Mouse (Mus musculus) heart, embryonic 11.5 days (tissue): ENCODE measurements at regions not wholly inside any gene's neighbourhood (a gene's known extent, or its start where the extent isn't known, plus 50 kb on each side); places are given as distances from the start of the nearest gene placed in this dataset.

Source experiments
- ATAC-seq: fragments of 200-750 bp; cut with Nextera tagmentation; replicated peaks from 2 replicates; pipeline ENCODE4 v1.8.0; 2017; ENCODE audit warnings: moderate library complexity; ENCODE audit not compliant: insufficient number of reproducible peaks, low FRiP score, low TSS enrichment
- H3K27ac ChIP-seq: fragments of 300-500 bp; sonication (generic); 2 replicates; pipeline ENCODE4 v1.5.1; 2014; ENCODE audit warnings: mild to moderate bottlenecking, low read depth, low read length
- H3K27me3 ChIP-seq: fragments of 300-500 bp; sonication (generic); 2 replicates; pipeline ENCODE4 v1.6.1; 2014; ENCODE audit warnings: mild to moderate bottlenecking, low read length, mixed read lengths; ENCODE audit not compliant: control insufficient read depth, insufficient read depth
- H3K36me3 ChIP-seq: fragments of 300-500 bp; sonication (generic); 2 replicates; pipeline ENCODE4 v1.6.1; 2014; ENCODE audit warnings: mild to moderate bottlenecking, low read length, moderate library complexity, mixed read lengths; ENCODE audit not compliant: control insufficient read depth, insufficient read depth
- H3K4me1 ChIP-seq: fragments of 300-500 bp; sonication (generic); 2 replicates; pipeline ENCODE4 v1.6.1; 2014; ENCODE audit warnings: low read length; ENCODE audit not compliant: control insufficient read depth, insufficient read depth
- H3K4me2 ChIP-seq: fragments of 300-500 bp; sonication (generic); 2 replicates; pipeline ENCODE4 v1.6.1; 2014; ENCODE audit warnings: mild to moderate bottlenecking, moderate library complexity
- H3K4me3 ChIP-seq: fragments of 300-500 bp; sonication (generic); 2 replicates; pipeline ENCODE4 v1.5.1; 2014; ENCODE audit warnings: low read depth, low read length
- H3K9ac ChIP-seq: fragments of 300-500 bp; sonication (generic); 2 replicates; pipeline ENCODE4 v1.6.1; 2014; ENCODE audit warnings: mild to moderate bottlenecking, low read depth, low read length, moderate library complexity
- H3K9me3 ChIP-seq: fragments of 300-500 bp; sonication (generic); replicated peaks from 2 replicates; pipeline ENCODE4 v1.6.1; 2016; ENCODE audit warnings: low read length; ENCODE audit not compliant: control insufficient read depth
- WGBS: fragments of 180-500 bp; shearing (Covaris S2); extraction: QIAGEN DNeasy Blood & Tissue Kit; methylation state at CpG from one replicate; pipeline ENCODE4 v1.1.7; 2014; ENCODE audit not compliant: insufficient replicate concordance; 5-methylcytosine and 5-hydroxymethylcytosine counted together

DNA sequence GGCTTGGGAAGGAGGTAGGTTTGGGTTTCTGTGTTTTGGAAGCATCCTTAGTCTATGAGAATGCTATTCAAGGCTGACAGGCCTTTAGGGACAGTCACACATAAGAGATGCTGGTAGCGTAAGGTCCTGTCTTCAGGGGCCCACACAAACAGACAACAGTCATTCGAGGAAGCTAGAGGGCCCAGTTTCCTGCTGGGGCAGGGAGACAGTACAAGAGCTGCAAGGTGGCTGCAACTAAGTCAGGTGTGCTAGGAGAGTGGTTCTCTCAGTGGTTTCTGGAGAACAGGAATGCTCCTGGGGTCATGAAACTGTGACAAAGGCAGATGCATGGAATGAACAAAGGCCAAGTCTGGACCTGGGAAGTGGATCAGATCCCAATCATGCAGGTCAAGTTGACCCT lies 161.1 kb downstream of the Cd24a start:
- Histone ChIP-seq H3K27me3 (no peaks in the 10 kb centered on the region), H3K9me3 (no peaks in the 10 kb centered on the region), H3K4me3 (no peak overlapping the region), H3K27ac (peak overlapping the region; percentile 84), H3K4me2 (no peak overlapping the region), H3K4me1 (peaks cover 26% of the 10 kb centered on the region), H3K9ac (no peak overlapping the region), H3K36me3 (no peaks in the 10 kb centered on the region)
- 72% methylated on average over 2 of the region's 2 CpGs for WGBS
- no peak for ATAC-seq

DNA sequence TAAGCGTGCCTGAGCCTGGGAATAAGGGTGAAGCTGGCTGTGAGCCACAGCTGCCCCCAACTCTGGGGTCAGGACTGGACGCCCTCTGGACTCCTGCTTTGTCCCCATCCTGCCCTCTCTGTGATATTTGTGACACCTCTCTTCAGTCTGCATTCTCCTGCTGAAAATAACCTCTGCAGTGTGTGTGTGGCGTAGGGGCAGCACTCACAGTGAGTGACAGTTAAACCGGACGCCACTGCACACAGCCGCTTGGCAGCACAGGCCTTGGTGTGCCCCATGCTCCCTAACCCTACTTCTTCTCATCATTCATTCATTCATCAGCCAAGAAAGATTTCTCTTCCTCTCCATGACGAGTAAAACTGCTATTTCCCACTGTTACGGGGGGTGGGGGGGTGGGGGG lies 161.6 kb downstream of the Cd24a start:
- Histone ChIP-seq H3K4me1 (peaks cover 26% of the 10 kb centered on the region), H3K36me3 (no peaks in the 10 kb centered on the region), H3K27me3 (no peaks in the 10 kb centered on the region), H3K9me3 (no peaks in the 10 kb centered on the region), H3K4me3 (no peak overlapping the region), H3K27ac (peak overlapping the region; percentile 84), H3K4me2 (peak overlapping the region; percentile 25), H3K9ac (no peak overlapping the region)
- ATAC-seq = peak; percentile 54; the same call in 1 of the 2 replicates
- 20% methylated on average over 8 of the region's 8 CpGs for WGBS

- no peak for ATAC-seq
- WGBS = 25% methylated on average over 13 of the region's 13 CpGs
- no peak overlapping the region for H3K4me3 ChIP-seq
- H3K27ac ChIP-seq = peak overlapping the region; percentile 84
- peak overlapping the region; percentile 25 for H3K4me2 ChIP-seq
- no peaks in the 10 kb centered on the region for H3K9me3 ChIP-seq
- H3K4me1 ChIP-seq = peaks cover 26% of the 10 kb centered on the region
- no peak overlapping the region for H3K9ac ChIP-seq
- H3K36me3 ChIP-seq = no peaks in the 10 kb centered on the region
- H3K27me3 ChIP-seq = no peaks in the 10 kb centered on the region
Measured at GRCm38 (mm10) chr10:43740204-43740865, 161.2 kb downstream of the Qrsl1 start.

DNA sequence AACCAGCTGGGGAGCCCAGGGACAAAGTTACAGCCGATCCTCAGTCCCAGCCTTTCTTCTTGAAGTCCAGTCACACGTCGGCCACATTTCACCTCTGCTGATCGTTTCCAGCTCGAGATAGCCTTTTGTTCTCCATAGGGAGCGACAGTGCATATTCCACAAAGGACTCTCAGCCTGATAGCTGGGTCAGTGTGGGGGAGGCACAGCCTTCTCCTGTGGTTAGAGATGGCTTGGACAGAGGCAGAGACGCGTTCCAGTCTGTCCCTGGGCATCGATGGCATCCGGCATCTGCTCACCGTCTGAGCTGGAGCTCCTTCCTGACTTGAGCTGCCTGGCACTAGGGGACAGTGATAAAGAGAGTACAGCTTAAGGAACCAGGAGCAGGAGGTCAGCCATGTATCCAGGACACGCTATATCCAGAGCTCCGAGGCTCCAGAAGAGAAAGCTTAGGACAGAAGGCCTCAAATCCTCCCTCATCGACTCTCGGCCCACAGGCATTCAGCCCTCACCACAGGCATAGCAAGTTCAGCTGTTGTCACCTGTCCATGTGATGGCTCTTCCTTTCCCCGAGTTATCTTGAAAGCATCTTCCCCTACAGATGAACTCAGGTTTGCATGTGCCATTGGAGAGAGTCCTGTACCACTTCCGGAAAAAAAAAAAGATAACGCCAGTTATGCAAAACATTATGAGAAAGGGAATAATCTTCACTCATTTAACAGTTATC lies 160.0 kb downstream of the Qrsl1 start:
- Histone ChIP-seq H3K36me3 (no peaks in the 10 kb centered on the region), H3K4me2 (peak overlapping the region; percentile 22; the same call in 1 of the 2 replicates), H3K9me3 (no peaks in the 10 kb centered on the region), H3K4me1 (peaks cover 26% of the 10 kb centered on the region), H3K27me3 (no peaks in the 10 kb centered on the region), H3K9ac (peak overlapping the region; percentile 43; the same call in 1 of the 2 replicates), H3K27ac (0 out of 2 replicates have a peak overlapping the region, but pooled peaks have one; percentile 25), H3K4me3 (no peak overlapping the region)
- WGBS = 31% methylated on average over 18 of the region's 18 CpGs
- no peak for ATAC-seq

GRCm38 (mm10) chr10:43742085-43743054 lies 159.2 kb downstream of the Qrsl1 start:
- 9% methylated on average over 15 of the region's 15 CpGs for WGBS
- Histone ChIP-seq H3K27ac (no peak overlapping the region), H3K9me3 (no peaks in the 10 kb centered on the region), H3K4me3 (peak overlapping the region; percentile 18), H3K9ac (no peak overlapping the region), H3K4me2 (peak overlapping the region; percentile 54), H3K36me3 (no peaks in the 10 kb centered on the region), H3K27me3 (no peaks in the 10 kb centered on the region), H3K4me1 (peaks cover 26% of the 10 kb centered on the region)
- ATAC-seq = 0 out of 2 replicates have a peak, but pooled peaks have one; percentile 24

GRCm38 (mm10) chr10:43743188-43744120 lies 158.1 kb downstream of the Qrsl1 start:
- H3K4me2 ChIP-seq = no peak overlapping the region
- no peaks in the 10 kb centered on the region for H3K27me3 ChIP-seq
- no peaks in the 10 kb centered on the region for H3K9me3 ChIP-seq
- H3K36me3 ChIP-seq = no peaks in the 10 kb centered on the region
- H3K9ac ChIP-seq = no peak overlapping the region
- ATAC-seq = no peak
- peaks cover 26% of the 10 kb centered on the region for H3K4me1 ChIP-seq
- 91% methylated on average over 7 of the region's 7 CpGs for WGBS
- H3K4me3 ChIP-seq = no peak overlapping the region
- H3K27ac ChIP-seq = no peak overlapping the region

DNA sequence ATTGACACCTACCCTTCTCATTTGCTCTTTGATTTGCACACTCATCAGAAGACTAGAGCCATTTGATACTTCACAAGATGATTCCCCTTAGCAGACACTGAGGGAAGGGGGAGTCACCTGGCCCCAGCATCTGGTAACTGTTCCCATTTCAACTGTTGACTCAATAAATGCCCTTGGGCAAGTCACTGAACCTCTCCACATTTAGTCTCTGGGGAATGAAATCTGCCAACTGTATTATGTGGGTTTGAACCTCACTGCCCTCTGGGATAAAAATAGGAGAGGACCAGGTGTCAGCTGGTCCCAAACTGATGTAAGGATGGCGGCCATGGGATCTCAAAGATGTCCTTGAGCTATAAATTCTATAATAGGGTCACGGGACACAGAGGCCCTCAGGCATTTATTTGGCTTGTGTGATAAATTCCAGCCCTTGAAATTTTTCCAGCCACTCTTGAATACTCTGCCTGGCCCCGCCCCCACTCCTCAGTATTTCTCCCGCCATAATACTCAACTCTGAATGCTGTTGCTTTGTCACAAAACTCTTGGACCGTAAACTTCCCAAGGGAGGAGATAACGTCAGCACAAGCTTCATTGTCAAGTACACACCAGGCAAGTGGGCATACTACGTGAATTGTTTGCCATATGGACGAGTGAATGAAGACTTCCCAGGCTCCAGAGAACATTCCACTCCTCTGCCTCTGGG lies 155.5 kb downstream of the Qrsl1 start:
- Histone ChIP-seq H3K4me1 (peaks cover 11% of the 10 kb centered on the region), H3K36me3 (no peaks in the 10 kb centered on the region), H3K4me2 (no peak overlapping the region), H3K27me3 (no peaks in the 10 kb centered on the region), H3K4me3 (no peak overlapping the region), H3K27ac (no peak overlapping the region), H3K9me3 (no peaks in the 10 kb centered on the region), H3K9ac (no peak overlapping the region)
- ATAC-seq = no peak
- WGBS = 69% methylated on average over 8 of the region's 8 CpGs
